Mouse (Mus musculus) forebrain, embryonic 15.5 days (tissue): ENCODE measurements around the gene Ap3b1. TPM values are rescaled to one million over a fixed set of nuclear protein-coding genes. Genes with fewer than 3 reads are reported as not detected.

Experiments
- ATAC-seq: fragments of 200-750 bp; cut with Nextera tagmentation; replicated peaks from 2 replicates; pipeline ENCODE4 v1.8.0; 2017; ENCODE audit warnings: mild to moderate bottlenecking, moderate TSS enrichment, moderate library complexity
- H3K27ac ChIP-seq: fragments of 300-500 bp; sonication (generic); replicated peaks from 2 replicates; pipeline ENCODE4 v1.5.1; 2015; ENCODE audit warnings: mild to moderate bottlenecking, inconsistent platforms
- H3K27me3 ChIP-seq: fragments of 300-500 bp; sonication (generic); 2 replicates; pipeline ENCODE4 v1.6.1; 2015; ENCODE audit warnings: inconsistent platforms
- H3K36me3 ChIP-seq: fragments of 300-500 bp; sonication (generic); 2 replicates; pipeline ENCODE4 v1.6.1; 2015; ENCODE audit warnings: mild to moderate bottlenecking, inconsistent platforms
- H3K4me1 ChIP-seq: fragments of 300-500 bp; sonication (generic); 2 replicates; pipeline ENCODE4 v1.6.1; 2015; ENCODE audit warnings: inconsistent platforms
- H3K4me2 ChIP-seq: fragments of 300-500 bp; sonication (generic); replicated peaks from 2 replicates; pipeline ENCODE4 v1.6.1; 2015; ENCODE audit warnings: mild to moderate bottlenecking, inconsistent platforms
- H3K4me3 ChIP-seq: fragments of 300-500 bp; sonication (generic); 2 replicates; pipeline ENCODE4 v1.5.1; 2015; ENCODE audit warnings: mild to moderate bottlenecking, inconsistent platforms
- H3K9ac ChIP-seq: fragments of 300-500 bp; sonication (generic); replicated peaks from 2 replicates; pipeline ENCODE4 v1.6.1; 2015; ENCODE audit warnings: mild to moderate bottlenecking, inconsistent platforms
- H3K9me3 ChIP-seq: fragments of 300-500 bp; sonication (generic); 2 replicates; pipeline ENCODE4 v1.6.1; 2016; ENCODE audit warnings: inconsistent platforms
- WGBS: fragments of 180-500 bp; shearing (Covaris S2); methylation state at CpG from one replicate; pipeline ENCODE4 v1.1.7; 2015; ENCODE audit warnings: mixed read lengths; 5-methylcytosine and 5-hydroxymethylcytosine counted together
- polyA plus RNA-seq: library from polyadenylated mRNA; unstranded; fragments of >200 nt; fragmentation: Nextera tagmentation; extraction: Ambion mirVana; gene quantifications from 2 replicates; pipeline ENCODE4 v1.2.1, GENCODE M21; 2015

Gene Ap3b1
- polyA plus RNA-seq, 1 experiment from 2014 or later: 34.3 TPM

DNA sequence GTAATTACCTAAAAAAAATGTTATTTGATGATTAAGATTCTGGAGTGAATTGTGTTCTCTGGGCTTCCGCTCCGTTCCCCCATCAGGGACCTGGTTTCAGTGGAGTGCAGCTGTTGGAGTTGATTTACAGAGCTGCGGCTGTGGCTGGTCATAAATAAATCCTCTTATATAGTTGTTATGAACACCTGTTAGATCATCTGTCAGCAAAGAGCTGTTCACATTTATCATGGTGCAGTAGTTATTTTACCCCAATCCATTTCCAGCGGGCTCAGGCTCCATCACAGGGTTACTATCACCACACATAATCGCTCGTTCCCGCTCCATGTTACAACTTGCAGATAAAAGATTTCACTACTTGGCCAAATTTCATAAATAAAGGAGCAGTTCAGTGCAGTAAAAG is 215.1 kb downstream of the Ap3b1 start:
- whole genome bisulfite sequencing: 86% methylated on average over 7 of the region's 7 CpGs
- Histone ChIP-seq H3K9me3 (no peaks in the 10 kb centered on the region), H3K4me1 (peaks cover 27% of the 10 kb centered on the region), H3K4me3 (no peak overlapping the region), H3K36me3 (no peaks in the 10 kb centered on the region), H3K4me2 (no peak overlapping the region), H3K27ac (no peak overlapping the region), H3K27me3 (no peaks in the 10 kb centered on the region), H3K9ac (no peak overlapping the region)
- ATAC-seq: no peak

DNA sequence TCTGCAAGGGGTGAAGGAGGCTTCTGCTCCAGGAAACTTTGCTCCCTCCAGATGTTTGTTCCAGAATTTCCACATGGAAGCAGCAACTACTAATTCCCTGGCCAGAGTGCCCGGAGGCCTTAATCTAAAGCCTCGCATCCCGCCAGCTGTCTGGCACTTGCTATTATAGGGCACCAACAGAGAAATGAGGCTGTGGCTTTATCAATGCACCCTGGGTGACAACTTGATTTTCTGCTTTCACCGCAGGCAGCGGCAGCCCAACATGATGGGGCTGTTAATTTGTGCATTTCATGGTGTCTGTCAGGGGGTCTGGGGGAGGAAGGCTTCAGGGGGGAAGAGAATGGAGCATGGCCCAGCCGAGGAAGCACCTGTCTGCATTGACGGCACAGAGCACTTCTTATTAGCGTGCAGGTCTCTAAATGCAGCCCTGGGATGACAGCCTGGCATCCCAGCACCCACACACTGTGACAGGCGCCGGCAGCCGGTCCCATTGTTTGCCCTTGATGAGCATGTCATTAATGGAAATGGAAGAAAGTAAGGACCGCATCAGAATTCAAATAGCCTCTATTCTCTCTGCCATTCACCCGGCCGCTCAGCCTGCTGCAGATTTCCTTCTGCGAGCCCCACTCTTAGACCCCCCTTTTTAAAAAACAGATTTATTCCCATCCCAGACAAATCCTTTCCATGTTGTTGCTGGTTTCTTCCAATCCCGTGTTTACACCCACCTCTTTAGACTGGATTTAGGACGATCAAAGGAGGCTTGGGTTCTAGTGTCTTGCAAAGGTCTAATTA is 217.0 kb downstream of the Ap3b1 start:
- H3K27me3 ChIP-seq: no peaks in the 10 kb centered on the region
- H3K36me3 ChIP-seq: no peaks in the 10 kb centered on the region
- peaks cover 27% of the 10 kb centered on the region for H3K4me1 ChIP-seq
- no peaks in the 10 kb centered on the region for H3K9me3 ChIP-seq
- peak overlapping the region; percentile 31 for H3K4me2 ChIP-seq
- peak overlapping the region; percentile 82 for H3K27ac ChIP-seq
- WGBS: 3% methylated on average over 17 of the region's 17 CpGs
- no peak overlapping the region for H3K4me3 ChIP-seq
- H3K9ac ChIP-seq: no peak overlapping the region
- peak; percentile 92 for ATAC-seq

DNA sequence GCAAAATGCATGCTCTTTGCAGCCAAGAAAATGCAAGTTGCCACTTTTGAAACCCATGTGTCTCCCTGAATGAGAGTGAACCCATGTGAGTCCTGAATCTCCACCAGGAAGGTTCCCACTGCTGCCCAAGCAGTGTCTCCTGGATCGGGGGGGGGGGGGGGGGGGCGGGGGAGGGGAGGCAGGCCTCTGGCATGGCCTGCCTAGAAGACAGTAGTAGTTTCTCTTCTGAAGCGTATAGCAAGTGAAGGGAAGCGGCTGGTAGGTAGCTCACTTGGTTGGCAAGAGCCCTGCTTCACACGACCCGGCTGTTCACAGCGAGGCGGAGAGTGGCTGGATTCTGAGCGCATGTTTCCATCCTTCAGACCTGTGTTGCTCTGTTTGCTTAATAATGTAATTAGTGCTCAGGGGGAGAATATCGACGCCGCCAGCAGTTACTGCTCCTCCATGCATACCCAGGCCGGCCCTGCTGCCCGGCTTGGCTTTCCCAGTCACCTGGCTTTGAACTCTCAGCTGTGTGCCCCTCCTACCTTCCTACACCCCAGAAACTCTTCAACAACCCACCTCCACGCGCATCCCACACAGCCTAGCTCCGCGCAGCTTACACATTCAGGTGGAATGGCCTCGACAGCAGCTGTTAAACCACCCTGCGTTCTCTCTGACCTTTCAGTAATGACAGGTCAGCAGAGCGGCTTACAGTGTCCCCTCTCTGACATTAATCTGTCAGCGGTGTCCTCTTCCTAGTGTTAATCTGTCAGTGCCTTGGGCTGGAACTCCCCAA is 217.8 kb downstream of the Ap3b1 start:
- Histone ChIP-seq H3K4me2 (peak overlapping the region; percentile 31), H3K9ac (no peak overlapping the region), H3K27ac (peak overlapping the region; percentile 82), H3K36me3 (no peaks in the 10 kb centered on the region), H3K4me3 (no peak overlapping the region), H3K9me3 (no peaks in the 10 kb centered on the region), H3K4me1 (peaks cover 27% of the 10 kb centered on the region), H3K27me3 (no peaks in the 10 kb centered on the region)
- ATAC-seq: peak; percentile 46
- WGBS: 16% methylated on average over 22 of the region's 22 CpGs

DNA sequence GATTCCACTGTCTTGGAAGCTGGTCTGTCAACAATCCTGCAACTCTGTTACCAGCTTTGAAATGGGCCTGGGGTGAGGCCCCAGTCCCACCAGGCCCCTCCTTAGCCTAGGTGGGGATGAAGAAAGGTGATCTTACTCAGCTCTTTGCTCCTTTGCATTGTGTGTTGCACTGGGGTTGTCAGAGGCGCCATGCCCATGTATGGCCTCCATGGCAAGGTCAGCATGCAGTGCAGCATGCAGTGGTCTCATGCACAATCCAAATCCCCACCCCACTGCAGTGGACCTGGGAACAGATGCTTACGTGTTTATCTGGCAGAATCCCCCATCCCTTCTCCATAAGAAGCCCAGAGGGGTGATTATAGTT is 218.4 kb downstream of the Ap3b1 start:
- Histone ChIP-seq H3K9ac (no peak overlapping the region), H3K4me3 (no peak overlapping the region), H3K4me2 (no peak overlapping the region), H3K36me3 (no peaks in the 10 kb centered on the region), H3K4me1 (peaks cover 27% of the 10 kb centered on the region), H3K9me3 (no peaks in the 10 kb centered on the region), H3K27ac (peak overlapping the region; percentile 82), H3K27me3 (no peaks in the 10 kb centered on the region)
- ATAC-seq: no peak
- 53% methylated on average over 2 of the region's 2 CpGs for WGBS

DNA sequence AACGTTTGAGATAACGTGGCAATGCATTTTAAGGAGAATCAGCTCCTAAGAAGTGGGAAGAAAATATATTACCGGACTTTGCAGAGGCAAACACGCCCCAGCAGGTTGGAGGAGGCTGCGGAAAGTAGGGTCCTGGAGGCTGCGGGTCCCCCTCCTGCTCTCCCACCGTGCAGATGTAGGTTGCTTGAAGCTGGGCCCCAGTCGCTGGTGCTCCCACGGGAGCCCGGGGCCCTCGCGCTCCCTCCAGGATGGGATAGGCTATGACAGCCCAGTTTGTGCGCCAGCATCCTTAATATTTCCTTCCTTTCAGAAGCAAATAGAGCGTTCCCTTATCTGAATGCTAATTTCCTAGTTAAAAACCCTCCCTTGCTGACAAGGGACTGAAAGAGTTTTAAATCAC is 236.5 kb downstream of the Ap3b1 start:
- Histone ChIP-seq H3K27ac (no peak overlapping the region), H3K27me3 (peaks cover 70% of the 10 kb centered on the region), H3K36me3 (no peaks in the 10 kb centered on the region), H3K9ac (no peak overlapping the region), H3K4me1 (peaks cover 20% of the 10 kb centered on the region), H3K4me3 (peak overlapping the region; percentile 20; the same call in 1 of the 2 replicates), H3K9me3 (no peaks in the 10 kb centered on the region), H3K4me2 (peak overlapping the region; percentile 37)
- 2% methylated on average over 14 of the region's 14 CpGs for WGBS
- peak; percentile 61 for ATAC-seq

DNA sequence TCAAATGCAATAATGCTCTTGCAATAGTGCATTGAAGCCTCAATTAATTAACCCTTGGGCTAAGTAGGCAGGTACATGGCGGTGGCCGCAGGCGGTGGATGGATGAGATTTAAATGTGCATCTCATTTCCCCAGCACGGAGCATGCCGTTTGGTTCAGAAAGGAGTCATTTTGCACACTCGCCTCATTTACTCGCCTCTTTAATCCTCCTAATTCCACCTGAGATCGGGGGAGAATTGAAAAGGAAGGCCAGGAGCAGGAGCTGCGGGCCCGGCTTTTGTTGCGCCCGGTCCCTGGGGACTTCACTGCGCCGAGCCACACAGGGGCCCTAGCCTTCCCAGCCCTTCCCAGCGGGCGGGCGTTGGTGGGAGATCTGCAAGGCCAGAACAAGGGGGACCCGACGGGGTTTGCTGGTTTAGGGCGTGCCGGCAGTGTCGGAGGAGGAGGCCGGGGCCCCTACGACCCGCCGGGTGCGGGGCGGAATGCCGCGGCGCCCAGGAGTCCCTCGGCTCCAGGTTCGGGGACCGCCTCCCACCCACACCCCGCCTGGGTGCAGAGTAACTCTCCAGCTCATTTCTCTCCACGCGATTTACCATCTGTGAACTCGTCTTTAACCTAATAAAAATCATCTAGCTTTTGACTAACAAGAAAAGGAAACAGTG is 237.1 kb downstream of the Ap3b1 start:
- WGBS: 1% methylated on average over 38 of the region's 38 CpGs
- H3K27ac ChIP-seq: no peak overlapping the region
- ATAC-seq: peak; percentile 58
- no peak overlapping the region for H3K9ac ChIP-seq
- peaks cover 73% of the 10 kb centered on the region for H3K27me3 ChIP-seq
- peak overlapping the region; percentile 20 for H3K4me3 ChIP-seq
- peak overlapping the region; percentile 37 for H3K4me2 ChIP-seq
- peaks cover 20% of the 10 kb centered on the region for H3K4me1 ChIP-seq
- H3K36me3 ChIP-seq: no peaks in the 10 kb centered on the region
- H3K9me3 ChIP-seq: no peaks in the 10 kb centered on the region

DNA sequence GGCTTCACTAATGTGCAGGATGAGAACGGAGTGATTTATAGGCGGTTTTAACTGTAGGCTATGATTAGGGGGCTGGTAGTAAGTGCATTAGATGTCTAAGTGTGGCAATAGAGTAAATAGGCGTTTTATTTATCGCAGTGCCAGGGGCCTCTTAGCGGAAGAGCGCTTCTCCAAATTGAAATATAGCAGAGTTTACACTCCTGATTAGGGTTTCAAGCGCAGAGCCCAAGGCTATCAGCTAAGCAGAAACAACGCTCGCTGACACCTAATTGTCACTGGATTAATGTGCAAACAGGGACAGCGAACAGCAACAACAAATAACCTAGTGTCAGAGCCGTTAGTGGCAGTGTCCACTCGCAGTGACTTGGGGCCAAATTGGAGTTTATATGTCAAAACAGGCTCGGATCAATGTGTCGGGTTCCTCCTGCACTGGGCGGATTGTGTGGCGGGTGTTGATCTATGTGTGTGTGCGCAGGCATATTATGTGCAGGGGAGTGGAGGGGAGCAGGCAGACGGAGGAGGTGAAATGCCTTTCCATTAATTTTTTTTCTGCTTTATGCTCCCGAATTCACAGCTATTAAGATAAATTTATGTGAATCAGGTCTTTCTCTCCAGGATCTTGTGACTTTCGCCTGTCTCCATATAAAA is 237.8 kb downstream of the Ap3b1 start:
- Histone ChIP-seq H3K36me3 (no peaks in the 10 kb centered on the region), H3K27me3 (peaks cover 77% of the 10 kb centered on the region), H3K4me1 (peaks cover 20% of the 10 kb centered on the region), H3K27ac (no peak overlapping the region), H3K4me3 (peak overlapping the region; percentile 20), H3K4me2 (peak overlapping the region; percentile 37), H3K9me3 (no peaks in the 10 kb centered on the region), H3K9ac (no peak overlapping the region)
- WGBS: 8% methylated on average over 20 of the region's 20 CpGs
- ATAC-seq: 0 out of 2 replicates have a peak, but pooled peaks have one; percentile 23

DNA sequence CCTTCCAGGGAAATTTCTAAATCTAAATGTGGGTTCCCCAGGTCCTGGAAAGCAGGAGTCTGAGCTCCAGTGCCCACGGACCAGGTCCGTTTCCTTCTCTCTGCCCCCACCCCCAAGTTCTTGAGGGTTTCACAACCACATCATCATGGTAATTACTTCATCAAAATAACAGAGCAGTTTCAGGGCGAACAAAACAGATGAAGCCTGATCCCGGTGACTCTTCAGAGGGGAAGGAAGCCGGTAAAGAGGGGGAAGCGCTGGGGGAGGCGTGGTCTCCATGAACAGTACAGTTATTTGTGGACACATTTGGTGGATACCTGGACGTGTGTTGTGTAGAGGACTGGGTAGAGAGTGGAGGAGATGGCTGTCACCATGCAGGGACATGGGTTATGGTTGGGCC is 241.0 kb downstream of the Ap3b1 start:
- 42% methylated on average over 8 of the region's 8 CpGs for WGBS
- ATAC-seq: no peak
- no peaks in the 10 kb centered on the region for H3K9me3 ChIP-seq

DNA sequence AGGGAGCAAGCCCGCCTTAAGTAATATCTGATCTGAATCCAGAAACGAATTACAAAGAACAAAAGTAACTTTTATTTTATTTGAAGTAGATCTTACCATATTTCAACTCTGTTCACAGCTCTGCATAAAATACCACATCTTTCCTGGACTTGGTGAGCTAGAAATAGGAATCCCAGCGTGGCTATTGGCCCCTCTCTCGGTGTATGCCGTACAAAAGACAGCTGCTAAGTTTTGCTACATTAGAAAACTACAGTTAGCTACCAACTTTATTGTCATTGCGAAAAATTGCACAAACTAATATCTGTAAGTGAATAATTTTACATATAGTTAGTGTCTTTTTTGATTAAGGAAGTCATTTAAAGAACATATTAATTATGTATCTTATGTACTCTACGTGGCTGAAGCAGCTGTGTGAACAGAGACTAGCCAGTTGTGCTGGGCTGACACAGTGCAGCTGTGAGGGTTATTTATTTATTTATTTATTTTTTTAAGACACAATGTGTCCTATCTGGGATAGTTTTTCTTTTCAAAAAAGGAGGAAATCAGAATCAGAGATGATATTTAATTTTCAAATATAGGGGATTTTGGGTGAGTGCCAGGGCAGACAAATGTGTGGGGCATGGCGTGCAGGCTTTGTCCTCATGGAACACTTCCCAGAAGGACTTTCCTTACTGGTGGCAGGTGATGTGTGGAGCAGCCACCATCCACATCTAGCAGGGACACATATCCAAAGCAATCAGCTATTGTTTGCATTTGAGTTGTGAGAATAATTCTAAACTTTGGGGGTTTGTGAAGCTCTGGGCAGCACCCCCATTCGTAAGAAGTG is 248.5 kb downstream of the Ap3b1 start:
- H3K4me3 ChIP-seq: no peak overlapping the region
- H3K4me1 ChIP-seq: peaks cover 15% of the 10 kb centered on the region
- no peaks in the 10 kb centered on the region for H3K9me3 ChIP-seq
- H3K36me3 ChIP-seq: no peaks in the 10 kb centered on the region
- H3K27me3 ChIP-seq: peaks cover 80% of the 10 kb centered on the region
- WGBS: 71% methylated on average over 9 of the region's 9 CpGs
- H3K9ac ChIP-seq: no peak overlapping the region
- no peak overlapping the region for H3K4me2 ChIP-seq
- H3K27ac ChIP-seq: no peak overlapping the region
- no peak for ATAC-seq

More for the DNA sequence above, 241.0 kb downstream of the Ap3b1 start:
- no peak overlapping the region for H3K4me2 ChIP-seq
- peaks cover 20% of the 10 kb centered on the region for H3K4me1 ChIP-seq
- no peak overlapping the region for H3K4me3 ChIP-seq
- H3K27ac ChIP-seq: no peak overlapping the region
- H3K27me3 ChIP-seq: peaks cover 78% of the 10 kb centered on the region
- H3K9ac ChIP-seq: no peak overlapping the region
- no peaks in the 10 kb centered on the region for H3K36me3 ChIP-seq

DNA sequence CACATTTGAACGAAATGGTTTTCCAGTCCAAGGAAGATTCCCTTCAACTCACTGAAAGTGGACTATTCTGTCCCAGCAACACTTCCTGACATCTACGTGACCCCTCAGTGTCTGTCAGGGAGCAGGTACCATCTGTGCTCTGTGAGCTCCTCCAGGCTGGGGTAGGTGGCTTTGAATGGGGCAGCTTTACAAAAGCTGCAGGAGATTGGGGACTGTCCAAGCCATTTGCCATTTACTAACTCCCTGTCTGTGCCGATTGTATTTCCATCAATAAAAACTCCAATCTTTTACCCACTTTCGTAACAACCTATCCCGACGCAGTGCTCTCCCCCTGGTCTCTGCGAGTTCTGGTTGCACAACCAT is 249.1 kb downstream of the Ap3b1 start:
- H3K4me3 ChIP-seq: no peak overlapping the region
- no peaks in the 10 kb centered on the region for H3K9me3 ChIP-seq
- peaks cover 77% of the 10 kb centered on the region for H3K27me3 ChIP-seq
- H3K36me3 ChIP-seq: no peaks in the 10 kb centered on the region
- H3K9ac ChIP-seq: no peak overlapping the region
- H3K4me2 ChIP-seq: no peak overlapping the region
- H3K27ac ChIP-seq: no peak overlapping the region
- WGBS: 18% methylated on average over 7 of the region's 7 CpGs
- no peak for ATAC-seq
- H3K4me1 ChIP-seq: peaks cover 15% of the 10 kb centered on the region

DNA sequence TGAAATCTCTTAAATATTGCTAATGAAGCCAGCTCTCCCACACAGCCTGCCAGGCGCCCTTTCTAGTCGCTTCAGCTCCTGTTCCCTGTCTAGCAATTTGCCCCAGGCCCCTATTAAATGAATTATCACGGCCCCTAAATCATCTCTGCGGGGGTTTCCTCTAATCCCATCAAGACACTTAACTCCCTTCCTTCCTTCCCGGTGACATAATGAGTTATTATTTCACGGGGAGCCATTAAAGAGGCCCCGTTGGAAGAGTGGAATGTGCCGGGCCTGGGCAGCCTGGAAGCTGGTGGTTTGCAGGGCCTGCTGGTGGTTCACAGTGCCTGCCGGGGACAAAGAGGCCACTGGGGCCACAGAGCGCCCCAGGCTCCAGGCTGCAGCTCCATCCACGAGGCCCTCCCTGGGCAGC is 249.7 kb downstream of the Ap3b1 start:
- Histone ChIP-seq H3K9me3 (no peaks in the 10 kb centered on the region), H3K4me1 (peaks cover 15% of the 10 kb centered on the region), H3K9ac (no peak overlapping the region), H3K36me3 (no peaks in the 10 kb centered on the region), H3K27ac (no peak overlapping the region), H3K4me3 (no peak overlapping the region), H3K4me2 (no peak overlapping the region), H3K27me3 (peaks cover 71% of the 10 kb centered on the region)
- ATAC-seq: peak; percentile 41; the same call in 1 of the 2 replicates
- WGBS: 4% methylated on average over 11 of the region's 11 CpGs
